Mouse (Mus musculus) heart, postnatal 0 days (tissue): ENCODE data around the gene Asb14. TPM values are rescaled to one million over a fixed set of nuclear protein-coding genes. Genes with fewer than 3 reads are reported as not detected.
A peak's percentile ranks its signal among the peaks of the same experiment; 100 is the strongest.

Source experiments
- ATAC-seq: fragments of 200-750 bp; cut with Nextera tagmentation; 2 replicates; pipeline ENCODE4 v1.8.0; 2017; ENCODE audit warnings: low read depth, moderate number of reproducible peaks, moderate library complexity; ENCODE audit not compliant: insufficient read depth
- DNase-seq: peaks from one replicate; pipeline ENCODE4 v3.0.0-alpha.2; 2016; ENCODE audit warnings: low spot score
- H3K27ac ChIP-seq: fragments of 300-500 bp; sonication (generic); 2 replicates; pipeline ENCODE4 v1.5.1; 2014; ENCODE audit warnings: low read depth, mild to moderate bottlenecking
- H3K27me3 ChIP-seq: fragments of 300-500 bp; sonication (generic); 2 replicates; pipeline ENCODE4 v1.6.1; 2014; ENCODE audit warnings: low read length, mixed read lengths; ENCODE audit not compliant: control insufficient read depth, insufficient read depth
- H3K36me3 ChIP-seq: fragments of 300-500 bp; sonication (generic); replicated peaks from 2 replicates; pipeline ENCODE4 v1.6.1; 2014; ENCODE audit warnings: low read length, mixed read lengths; ENCODE audit not compliant: control insufficient read depth, insufficient read depth
- H3K4me1 ChIP-seq: fragments of 300-500 bp; sonication (generic); 2 replicates; pipeline ENCODE4 v1.6.1; 2014; ENCODE audit warnings: antibody characterized with exemption; ENCODE audit not compliant: control insufficient read depth, insufficient read depth
- H3K4me2 ChIP-seq: fragments of 300-500 bp; sonication (generic); 2 replicates; pipeline ENCODE4 v1.6.1; 2014; ENCODE audit warnings: low read depth, mild to moderate bottlenecking, low read length, moderate library complexity
- H3K4me3 ChIP-seq: fragments of 300-500 bp; sonication (generic); 2 replicates; pipeline ENCODE4 v1.5.1; 2014; ENCODE audit warnings: low read depth, low read length
- H3K9ac ChIP-seq: fragments of 300-500 bp; sonication (generic); replicated peaks from 2 replicates; pipeline ENCODE4 v1.6.1; 2014; ENCODE audit warnings: low read depth, low read length, mixed read lengths
- H3K9me3 ChIP-seq: fragments of 300-500 bp; sonication (generic); replicated peaks from 2 replicates; pipeline ENCODE4 v1.6.1; 2016; ENCODE audit warnings: low read length; ENCODE audit not compliant: control insufficient read depth
- CTCF ChIP-seq: IDR thresholded peaks from 2 replicates; pipeline ENCODE4 v1.5.1; 2016; ENCODE audit warnings: antibody characterized with exemption, control low read depth, low read depth
- EP300 ChIP-seq: IDR thresholded peaks from 2 replicates; pipeline ENCODE4 v1.6.1; 2016; ENCODE audit warnings: antibody characterized with exemption, low read depth
- WGBS: fragments of 180-500 bp; shearing (Covaris S2); extraction: QIAGEN DNeasy Blood & Tissue Kit; methylation state at CpG from one replicate; pipeline ENCODE4 v1.1.7; 2014; 5-methylcytosine and 5-hydroxymethylcytosine counted together
- polyA plus RNA-seq: library from polyadenylated mRNA; unstranded; fragments of >200 nt; fragmentation: Nextera tagmentation; extraction: Ambion mirVana; gene quantifications from 2 replicates; pipeline ENCODE4 v1.2.1, GENCODE M21; 2015
- total RNA-seq: library from RNA; depleted of rRNA; stranded (reverse); fragments of >200 nt; gene quantifications from 2 replicates; pipeline ENCODE4 v1.2.3, GENCODE M21; 2014; ENCODE audit warnings: low replicate concordance; rRNA removed

Gene Asb14
- total RNA-seq, result 6.3 and 7.9 TPM in 2 replicates
- polyA plus RNA-seq, result 8.9 and 10.9 TPM in 2 replicates

- no peak within 1 kb of the TSS for H3K9ac ChIP-seq
- TF ChIP-seq CTCF (no peak), EP300 (peak; percentile 30; the same call in 1 of the 2 replicates)
- no peaks in the 10 kb centered on the region for H3K9me3 ChIP-seq
- no peaks in the 10 kb centered on the region for H3K36me3 ChIP-seq
- ATAC-seq, result peak; percentile 83
- DNase-seq, result peak; percentile 53
- peak within 1 kb of the TSS; percentile 31; the same call in 1 of the 2 replicates for H3K4me2 ChIP-seq
- H3K27ac ChIP-seq, result peak within 1 kb of the TSS; percentile 68
- H3K4me1 ChIP-seq, result peaks cover 8% of the 10 kb centered on the region; the same call in 1 of the 2 replicates
- WGBS, result 63% methylated on average over 4 of the region's 4 CpGs
- no peaks in the 10 kb centered on the region for H3K27me3 ChIP-seq
- H3K4me3 ChIP-seq, result no peak within 1 kb of the TSS
These were observed at the start of gene Asb14 for GRCm38 (mm10) chr14:26894392-26894791. Gene Asb14, plus strand, starts transcription at chr14:26894557.

DNA sequence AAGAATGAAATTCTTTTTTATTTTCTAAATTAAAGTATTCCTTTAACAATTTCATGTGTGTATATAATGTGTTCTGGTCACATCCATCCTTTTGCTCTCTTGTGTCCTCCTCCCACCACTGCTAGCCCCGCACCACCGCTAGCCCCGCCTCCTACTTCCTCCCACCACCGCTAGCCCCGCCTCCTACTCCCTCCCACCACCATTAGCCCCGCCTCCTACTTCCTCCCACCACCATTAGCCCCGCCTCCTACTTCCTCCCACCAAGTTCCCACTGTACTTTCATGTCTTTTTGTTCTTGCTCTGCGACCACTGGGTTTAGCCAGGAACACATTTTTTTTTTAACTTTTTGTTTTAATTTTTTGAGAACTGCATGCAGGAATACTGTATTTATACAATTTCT, 41.3 kb upstream of the Asb14 start:
- TF ChIP-seq EP300, result no peak
- no peak for TF ChIP-seq CTCF
- H3K4me3 ChIP-seq, result no peak overlapping the region
- ATAC-seq, result no peak
- 66% methylated on average over 8 of the region's 8 CpGs for WGBS
- no peaks in the 10 kb centered on the region for H3K36me3 ChIP-seq
- no peaks in the 10 kb centered on the region; the same call in 1 of the 2 replicates for H3K9me3 ChIP-seq
- H3K4me1 ChIP-seq, result no peaks in the 10 kb centered on the region
- H3K27me3 ChIP-seq, result no peaks in the 10 kb centered on the region
- no peak overlapping the region for H3K9ac ChIP-seq
- no peak overlapping the region for H3K27ac ChIP-seq
- DNase-seq, result no peak
- H3K4me2 ChIP-seq, result no peak overlapping the region

DNA sequence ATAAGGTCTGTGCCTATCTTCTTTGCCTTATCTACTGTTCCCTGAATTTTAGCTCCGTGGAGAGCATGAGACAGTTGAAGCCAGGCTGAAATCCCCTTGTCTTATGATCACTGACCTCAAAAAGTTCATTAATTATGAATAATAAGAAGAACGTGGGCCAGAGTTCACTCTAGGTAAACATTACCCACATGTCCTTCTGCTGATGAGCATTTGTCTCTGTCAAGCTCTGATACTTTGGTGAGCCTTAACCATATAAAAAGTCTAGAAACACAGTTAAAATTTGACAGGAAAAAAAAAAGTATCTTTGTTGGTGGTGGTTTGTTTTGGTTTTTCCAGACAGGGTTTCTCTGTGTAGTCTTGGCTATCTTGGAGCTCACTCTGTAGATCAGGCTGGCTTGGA, 40.3 kb upstream of the Asb14 start:
- no peak overlapping the region for H3K4me3 ChIP-seq
- ATAC-seq, result no peak
- 0 out of 2 replicates have a peak, but pooled peaks cover 5% of the 10 kb centered on the region for H3K4me1 ChIP-seq
- no peak overlapping the region for H3K4me2 ChIP-seq
- H3K9me3 ChIP-seq, result no peaks in the 10 kb centered on the region; the same call in 1 of the 2 replicates
- DNase-seq, result no peak
- no peaks in the 10 kb centered on the region for H3K27me3 ChIP-seq
- TF ChIP-seq CTCF (no peak), EP300 (no peak)
- 53% methylated on average over 2 of the region's 2 CpGs for WGBS
- H3K27ac ChIP-seq, result no peak overlapping the region
- no peaks in the 10 kb centered on the region for H3K36me3 ChIP-seq
- no peak overlapping the region for H3K9ac ChIP-seq

- WGBS, result 59% methylated on average over 2 of the region's 2 CpGs
- TF ChIP-seq EP300 (no peak), CTCF (no peak)
- Histone ChIP-seq H3K4me2 (no peak overlapping the region; the same call in 1 of the 2 replicates), H3K9ac (no peak overlapping the region), H3K27ac (no peak overlapping the region), H3K4me3 (no peak overlapping the region), H3K9me3 (no peaks in the 10 kb centered on the region), H3K4me1 (0 out of 2 replicates have a peak, but pooled peaks cover 9% of the 10 kb centered on the region), H3K36me3 (no peaks in the 10 kb centered on the region), H3K27me3 (no peaks in the 10 kb centered on the region)
- peak; percentile 24; the same call in 1 of the 2 replicates for ATAC-seq
- no peak for DNase-seq
These were observed 36.0 kb upstream of the Asb14 start for GRCm38 (mm10) chr14:26858364-26858763.

GRCm38 (mm10) chr14:26859024-26859423, 35.3 kb upstream of the Asb14 start:
- no peak for DNase-seq
- 49% methylated on average over 3 of the region's 3 CpGs for WGBS
- Histone ChIP-seq H3K4me3 (no peak overlapping the region), H3K27me3 (no peaks in the 10 kb centered on the region), H3K9ac (no peak overlapping the region), H3K4me2 (no peak overlapping the region), H3K9me3 (no peaks in the 10 kb centered on the region), H3K36me3 (no peaks in the 10 kb centered on the region), H3K4me1 (0 out of 2 replicates have a peak, but pooled peaks cover 9% of the 10 kb centered on the region), H3K27ac (no peak overlapping the region)
- ATAC-seq, result no peak
- TF ChIP-seq EP300 (no peak), CTCF (no peak)

GRCm38 (mm10) chr14:26867356-26867755, 27.0 kb upstream of the Asb14 start:
- no peaks in the 10 kb centered on the region for H3K36me3 ChIP-seq
- H3K27ac ChIP-seq, result no peak overlapping the region
- H3K27me3 ChIP-seq, result no peaks in the 10 kb centered on the region
- no peak for TF ChIP-seq CTCF
- TF ChIP-seq EP300, result no peak
- H3K4me3 ChIP-seq, result no peak overlapping the region
- H3K4me2 ChIP-seq, result no peak overlapping the region
- WGBS, result 71% methylated on average over 9 of the region's 9 CpGs
- no peaks in the 10 kb centered on the region for H3K4me1 ChIP-seq
- ATAC-seq (no peak), DNase-seq (no peak)
- H3K9ac ChIP-seq, result no peak overlapping the region
- no peaks in the 10 kb centered on the region for H3K9me3 ChIP-seq
